Mouse (Mus musculus) spleen, adult 2 months (tissue): ENCODE results near the gene Cfap299. TPM values are rescaled to one million over a fixed set of nuclear protein-coding genes. Genes with fewer than 3 reads are reported as not detected.

ENCODE experiments used
- DNase-seq, 2 experiments: peaks; one replicate each; pipeline versions ENCODE4 v3.0.0 to v3.0.0-alpha.2; 2012 to 2021; ENCODE audit warnings: low spot score in 2 of 2, low read depth in 1 of 2
- H3K27ac ChIP-seq: fragments of 200-500 bp; 2 replicates; pipeline ENCODE4 v1.5.1; 2012; ENCODE audit warnings: low read length, inconsistent platforms; ENCODE audit not compliant: insufficient read depth
- H3K27me3 ChIP-seq: fragments of 200-500 bp; 2 replicates; pipeline ENCODE4 v1.6.1; 2012; ENCODE audit warnings: mild to moderate bottlenecking, moderate library complexity, low read length, inconsistent platforms; ENCODE audit not compliant: control insufficient read depth, insufficient read depth
- H3K36me3 ChIP-seq: fragments of 200-500 bp; 2 replicates; pipeline ENCODE4 v1.6.1; 2012; ENCODE audit warnings: mild to moderate bottlenecking, low read length, inconsistent platforms; ENCODE audit not compliant: control insufficient read depth, insufficient read depth
- H3K4me1 ChIP-seq: fragments of 200-500 bp; 2 replicates; pipeline ENCODE4 v1.6.1; 2011; ENCODE audit warnings: inconsistent platforms; ENCODE audit not compliant: control insufficient read depth, insufficient read depth, insufficient read length
- H3K4me3 ChIP-seq: fragments of 200-500 bp; 2 replicates; pipeline ENCODE4 v1.5.1; 2011; ENCODE audit warnings: mild to moderate bottlenecking, inconsistent platforms; ENCODE audit not compliant: insufficient read depth, insufficient read length; ENCODE audit errors: extremely low read depth
- CTCF ChIP-seq: fragments of 200-500 bp; IDR thresholded peaks from 2 replicates; pipeline ENCODE4 v1.5.1; 2011; ENCODE audit warnings: mild to moderate bottlenecking, inconsistent platforms; ENCODE audit not compliant: insufficient read depth, insufficient read length, insufficient replicate concordance; ENCODE audit errors: extremely low read depth
- POLR2A ChIP-seq: fragments of 200-500 bp; IDR thresholded peaks from 2 replicates; pipeline ENCODE4 v1.6.1; 2011; ENCODE audit warnings: low read depth, low read length, inconsistent platforms
- WGBS: fragments of 180-500 bp; shearing (Covaris S2); methylation state at CpG from one replicate; pipeline ENCODE4 v1.1.7; 2018; 5-methylcytosine and 5-hydroxymethylcytosine counted together
- polyA plus RNA-seq: library from polyadenylated mRNA; depleted of rRNA; stranded (reverse); fragments of >200 nt; gene quantifications from 2 replicates; pipeline ENCODE4 v1.2.3, GENCODE M21; 2012; rRNA removed

Gene Cfap299
- polyA plus RNA-seq = not detected in 2 replicates

DNA sequence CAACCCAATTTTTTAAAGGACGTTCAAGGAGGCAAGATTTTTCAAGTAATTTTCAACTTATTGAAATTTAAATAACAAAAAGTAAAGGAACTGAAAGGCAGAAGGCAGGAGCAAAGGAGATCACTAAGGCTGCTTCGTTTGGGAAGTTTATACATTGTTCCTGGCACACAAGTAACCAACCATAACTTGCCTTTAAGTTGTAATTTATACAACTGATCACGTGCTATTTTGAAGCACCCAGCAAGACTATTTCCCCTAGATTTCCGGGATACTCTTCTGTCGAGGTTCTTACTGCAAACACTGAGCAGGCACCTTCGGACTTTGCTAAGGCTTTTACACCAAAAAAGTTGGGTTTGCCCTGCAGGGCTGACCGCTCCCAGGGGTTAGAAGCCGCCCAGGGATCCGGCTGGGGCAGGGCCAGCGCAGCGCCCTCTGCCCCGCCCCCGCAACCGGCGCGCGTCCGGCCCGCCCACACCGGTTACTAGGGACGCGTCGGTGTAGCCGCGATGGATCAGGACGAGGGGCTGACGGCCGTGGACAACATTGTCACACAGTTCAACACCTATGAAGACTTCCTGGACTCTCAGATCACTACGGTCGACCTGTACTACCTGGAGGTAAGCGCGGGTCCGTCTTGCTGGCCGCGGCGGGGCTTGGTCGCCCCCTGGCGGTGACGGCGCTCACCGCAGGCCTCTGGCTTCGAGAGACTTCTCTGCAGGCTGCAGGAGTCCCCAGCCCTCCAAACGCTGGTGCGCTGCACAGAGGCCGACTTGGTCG, at the start of gene Cfap299:
Cfap299 (plus strand) TSS at position 457 of the 777 bp plus-strand sequence.
- 2% methylated on average over 46 of the region's 46 CpGs for WGBS
- peak; percentile 96 for TF ChIP-seq CTCF
- no peak for TF ChIP-seq POLR2A

GRCm38 (mm10) chr5:98281993-98282392, 47.1 kb upstream of the Cfap299 start:
- no peak for DNase-seq
- Histone ChIP-seq H3K36me3 (no peaks in the 10 kb centered on the region), H3K27ac (no peak overlapping the region), H3K4me1 (no peaks in the 10 kb centered on the region), H3K27me3 (no peaks in the 10 kb centered on the region), H3K4me3 (no peak overlapping the region)
- TF ChIP-seq CTCF = no peak
- no peak for TF ChIP-seq POLR2A
- 84% methylated on average over 9 of the region's 9 CpGs for WGBS

More for the DNA sequence above, at the start of gene Cfap299:
- Histone ChIP-seq H3K4me1 (no peaks in the 10 kb centered on the region; the same call in 1 of the 2 replicates), H3K27me3 (no peaks in the 10 kb centered on the region), H3K4me3 (peak within 1 kb of the TSS; percentile 56), H3K27ac (no peak within 1 kb of the TSS), H3K36me3 (no peaks in the 10 kb centered on the region)
- DNase-seq = peak; percentile 19 to 64

DNA sequence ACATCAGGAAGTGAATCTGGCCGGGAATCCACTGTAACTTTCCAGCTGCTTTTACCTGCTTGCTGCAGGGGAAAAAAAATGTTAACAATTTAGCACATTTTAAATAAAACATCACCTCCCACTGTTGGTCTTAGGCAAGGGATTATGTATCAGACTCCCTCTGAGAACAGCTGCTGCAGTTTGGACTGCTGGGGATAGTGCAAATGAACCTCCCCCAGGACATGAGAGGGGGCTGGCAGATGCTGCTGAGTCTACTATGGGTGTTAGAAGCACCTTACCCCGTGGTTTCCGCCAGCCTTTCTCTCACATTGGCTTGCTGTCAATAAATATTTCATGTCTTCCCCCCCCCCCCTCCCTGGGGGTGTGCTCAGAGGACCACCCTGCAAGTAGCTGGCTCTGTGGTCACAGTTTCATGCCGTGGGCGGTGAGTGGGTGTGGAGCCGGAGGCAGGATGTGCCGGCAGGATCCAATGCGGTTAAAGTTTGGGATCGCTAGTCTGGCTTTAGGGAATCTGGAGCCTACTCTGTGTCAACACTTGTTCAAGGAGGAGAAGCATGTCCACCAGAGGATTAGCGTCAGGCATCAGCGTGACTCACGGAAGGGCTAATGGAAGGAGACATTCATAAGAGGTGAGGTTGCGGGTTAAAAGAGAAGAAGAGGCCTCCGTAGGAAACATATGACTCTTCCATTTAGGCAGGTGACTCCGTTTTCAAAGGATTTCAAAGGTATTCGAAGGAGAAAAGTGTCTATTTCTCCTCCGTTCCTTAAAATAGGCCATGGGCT, 45.2 kb upstream of the Cfap299 start:
- Histone ChIP-seq H3K27me3 (no peaks in the 10 kb centered on the region), H3K27ac (no peak overlapping the region), H3K36me3 (no peaks in the 10 kb centered on the region), H3K4me3 (no peak overlapping the region), H3K4me1 (no peaks in the 10 kb centered on the region)
- TF ChIP-seq CTCF (no peak), POLR2A (no peak)
- no peak for DNase-seq
- 53% methylated on average over 17 of the region's 17 CpGs for WGBS

GRCm38 (mm10) chr5:98290642-98291041, 38.5 kb upstream of the Cfap299 start:
- Histone ChIP-seq H3K4me3 (no peak overlapping the region), H3K36me3 (no peaks in the 10 kb centered on the region), H3K27me3 (no peaks in the 10 kb centered on the region), H3K4me1 (no peaks in the 10 kb centered on the region), H3K27ac (no peak overlapping the region)
- DNase-seq = no peak
- TF ChIP-seq POLR2A (no peak), CTCF (no peak)
- 87% methylated on average over 8 of the region's 8 CpGs for WGBS

GRCm38 (mm10) chr5:98292388-98293048, 36.6 kb upstream of the Cfap299 start:
- Histone ChIP-seq H3K27ac (no peak overlapping the region), H3K4me3 (no peak overlapping the region), H3K4me1 (no peaks in the 10 kb centered on the region), H3K27me3 (no peaks in the 10 kb centered on the region), H3K36me3 (no peaks in the 10 kb centered on the region)
- TF ChIP-seq CTCF (no peak), POLR2A (no peak)
- DNase-seq = no peak
- 8% methylated on average over 19 of the region's 19 CpGs for WGBS

DNA sequence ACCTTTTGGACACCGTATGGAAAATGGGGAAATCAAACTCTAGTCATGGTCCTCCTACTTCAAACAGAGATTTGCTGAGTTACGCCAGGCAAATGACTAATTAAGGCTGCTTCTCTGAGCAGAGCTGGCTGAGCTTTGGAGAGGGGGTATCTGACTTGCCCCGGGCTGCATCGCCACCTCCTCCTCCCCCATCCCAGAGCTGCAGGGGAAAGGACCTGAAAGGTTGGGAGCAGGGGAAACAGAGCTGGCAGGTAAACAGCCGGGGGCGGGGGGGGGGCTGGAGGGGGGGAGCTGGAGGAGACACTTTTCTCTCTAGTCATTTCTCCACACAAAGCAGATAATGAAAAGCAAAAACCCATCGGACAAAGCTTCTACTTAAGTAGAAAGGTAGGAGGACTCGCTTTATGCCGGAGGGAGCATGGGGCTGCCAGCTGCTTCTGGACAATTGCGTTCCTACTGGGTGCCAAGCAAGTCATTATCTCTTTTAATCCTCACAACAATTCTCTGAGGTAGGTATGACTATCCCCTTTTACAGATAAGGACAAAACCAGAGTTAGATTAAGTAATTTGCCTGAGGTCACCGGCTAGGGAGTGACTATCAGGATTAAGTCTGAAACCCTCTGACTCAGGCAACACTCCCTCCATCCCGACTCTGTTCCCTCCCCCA, 35.9 kb upstream of the Cfap299 start:
- 11% methylated on average over 12 of the region's 12 CpGs for WGBS
- no peaks in the 10 kb centered on the region for H3K36me3 ChIP-seq
- DNase-seq = no peak

More for the DNA sequence above, 35.9 kb upstream of the Cfap299 start:
- no peak overlapping the region for H3K4me3 ChIP-seq
- H3K27ac ChIP-seq = no peak overlapping the region
- no peaks in the 10 kb centered on the region for H3K27me3 ChIP-seq
- no peaks in the 10 kb centered on the region for H3K4me1 ChIP-seq
- TF ChIP-seq POLR2A (no peak), CTCF (no peak)
